Mouse (Mus musculus) neural tube, embryonic 12.5 days (tissue): Measurements from ENCODE around the gene Rras. TPM values are rescaled to one million over a fixed set of nuclear protein-coding genes. Genes with fewer than 3 reads are reported as not detected.

ENCODE experiments used
- ATAC-seq: fragments of 200-750 bp; cut with Nextera tagmentation; 2 replicates; pipeline ENCODE4 v1.8.0; 2017; ENCODE audit warnings: low read depth, mild to moderate bottlenecking, moderate TSS enrichment, moderate library complexity; ENCODE audit not compliant: low FRiP score
- H3K27ac ChIP-seq: fragments of 300-500 bp; sonication (generic); 2 replicates; pipeline ENCODE4 v1.5.1; 2016
- H3K27me3 ChIP-seq: fragments of 300-500 bp; sonication (generic); replicated peaks from 2 replicates; pipeline ENCODE4 v1.6.1; 2016; ENCODE audit warnings: mild to moderate bottlenecking
- H3K36me3 ChIP-seq: fragments of 300-500 bp; sonication (generic); 2 replicates; pipeline ENCODE4 v1.6.1; 2016; ENCODE audit warnings: mild to moderate bottlenecking
- H3K4me1 ChIP-seq: fragments of 300-500 bp; sonication (generic); 2 replicates; pipeline ENCODE4 v1.6.1; 2016
- H3K4me2 ChIP-seq: fragments of 300-500 bp; sonication (generic); replicated peaks from 2 replicates; pipeline ENCODE4 v1.6.1; 2016; ENCODE audit warnings: mild to moderate bottlenecking
- H3K4me3 ChIP-seq: fragments of 300-500 bp; sonication (generic); 2 replicates; pipeline ENCODE4 v1.5.1; 2016
- H3K9ac ChIP-seq: fragments of 300-500 bp; sonication (generic); 2 replicates; pipeline ENCODE4 v1.6.1; 2016; ENCODE audit warnings: mild to moderate bottlenecking
- H3K9me3 ChIP-seq: fragments of 300-500 bp; sonication (generic); 2 replicates; pipeline ENCODE4 v1.6.1; 2016; ENCODE audit warnings: mild to moderate bottlenecking
- WGBS: fragments of 180-500 bp; shearing (Covaris S2); methylation state at CpG from one replicate; pipeline ENCODE4 v1.1.7; 2016; 5-methylcytosine and 5-hydroxymethylcytosine counted together
- polyA plus RNA-seq: library from polyadenylated mRNA; unstranded; fragments of >200 nt; fragmentation: Nextera tagmentation; extraction: Ambion mirVana; gene quantifications from 2 replicates; pipeline ENCODE4 v1.2.1, GENCODE M21; 2016

Rras gene
- polyA plus RNA-seq, result 16.8 and 18.4 TPM in 2 replicates

- Histone ChIP-seq H3K4me1 (peaks cover 26% of the 10 kb centered on the region), H3K9ac (peak within 1 kb of the TSS; percentile 64), H3K4me2 (peak within 1 kb of the TSS; percentile 90), H3K4me3 (peak within 1 kb of the TSS; percentile 95), H3K36me3 (peaks cover 12% of the 10 kb centered on the region), H3K9me3 (no peaks in the 10 kb centered on the region), H3K27ac (peak within 1 kb of the TSS; percentile 70), H3K27me3 (no peaks in the 10 kb centered on the region)
- WGBS, result under 1% methylated on average over 36 of the region's 36 CpGs
- peak; percentile 77 for ATAC-seq
Measured at GRCm38 (mm10) chr7:45017242-45018061, at the start of gene Rras. TSS of gene Rras (plus strand) at chr7:45017961.

DNA sequence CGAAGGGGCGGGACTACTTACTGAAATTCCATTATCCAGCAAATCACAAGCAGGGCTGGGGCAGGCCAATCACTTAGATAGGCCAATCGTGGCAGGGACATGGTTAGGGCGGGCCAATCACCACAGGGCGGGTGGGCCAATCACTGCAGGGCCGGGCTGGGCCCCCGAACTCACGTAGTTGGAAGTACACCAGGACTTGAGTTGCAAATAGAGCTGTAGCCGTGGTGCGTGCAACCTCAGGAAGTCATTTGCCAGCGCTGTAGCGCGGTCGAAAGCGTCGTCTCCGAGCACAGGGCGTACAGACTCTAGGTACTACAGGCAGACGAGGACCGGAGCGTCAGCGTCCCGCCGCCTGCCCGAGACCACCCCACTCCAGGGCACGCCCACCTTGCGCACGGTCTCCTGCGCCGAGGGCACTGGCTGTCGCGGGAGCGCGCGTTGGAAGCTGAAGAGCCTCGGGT lies 47.5 kb upstream of the Rras start:
- Histone ChIP-seq H3K4me3 (peak overlapping the region; percentile 54), H3K36me3 (peaks cover 23% of the 10 kb centered on the region), H3K4me1 (peaks cover 29% of the 10 kb centered on the region), H3K27me3 (no peaks in the 10 kb centered on the region), H3K9ac (peak overlapping the region; percentile 67), H3K27ac (peak overlapping the region; percentile 51), H3K9me3 (no peaks in the 10 kb centered on the region), H3K4me2 (peak overlapping the region; percentile 72)
- ATAC-seq, result peak; percentile 94
- WGBS, result under 1% methylated on average over 36 of the region's 36 CpGs

- Histone ChIP-seq H3K36me3 (peaks cover 19% of the 10 kb centered on the region), H3K9ac (peak overlapping the region; percentile 67), H3K4me2 (peak overlapping the region; percentile 72), H3K9me3 (no peaks in the 10 kb centered on the region), H3K27me3 (no peaks in the 10 kb centered on the region), H3K4me3 (peak overlapping the region; percentile 54), H3K4me1 (peaks cover 32% of the 10 kb centered on the region), H3K27ac (peak overlapping the region; percentile 51)
- no peak for ATAC-seq
- WGBS, result 77% methylated on average over 7 of the region's 7 CpGs
Measured at GRCm38 (mm10) chr7:44971142-44971541, 46.6 kb upstream of the Rras start.

DNA sequence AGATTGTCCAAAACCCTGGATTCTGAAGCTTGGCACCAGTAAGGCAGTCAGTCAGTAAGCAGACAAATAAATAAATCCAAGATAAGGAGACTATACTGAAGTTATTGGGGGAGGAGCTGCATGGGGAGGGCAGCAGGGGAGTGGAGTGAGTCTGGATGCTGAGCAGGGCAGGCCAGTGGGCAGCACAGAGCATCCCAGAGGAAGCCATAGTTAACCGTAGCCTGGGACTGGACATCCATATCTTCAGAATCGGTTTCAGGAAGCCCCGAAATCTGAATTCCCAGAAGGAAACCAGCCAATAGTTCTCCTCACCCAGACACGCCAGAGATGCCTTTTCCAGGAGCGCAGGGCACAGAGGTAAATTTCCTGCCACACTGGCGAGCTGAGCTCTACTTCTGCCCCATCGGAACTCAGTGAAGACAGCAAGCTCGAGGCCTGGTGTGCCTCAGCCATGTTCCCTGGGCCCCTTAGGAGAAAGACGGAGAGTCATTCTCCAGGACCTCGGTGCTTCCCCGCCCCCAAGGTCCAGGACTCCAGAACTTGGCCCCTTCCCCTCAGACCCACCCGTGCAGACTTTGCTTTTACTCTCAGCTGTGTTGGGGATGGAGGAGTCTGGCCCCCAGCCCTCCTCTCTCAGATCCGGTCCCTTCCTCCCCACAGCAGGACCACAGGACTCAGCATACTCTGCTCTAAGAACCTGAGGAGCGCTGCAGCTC lies 44.2 kb upstream of the Rras start:
- Histone ChIP-seq H3K9ac (peak overlapping the region; percentile 64), H3K36me3 (peaks cover 31% of the 10 kb centered on the region), H3K4me2 (peak overlapping the region; percentile 81), H3K27ac (peak overlapping the region; percentile 64; the same call in 1 of the 2 replicates), H3K27me3 (no peaks in the 10 kb centered on the region), H3K4me3 (peak overlapping the region; percentile 46), H3K9me3 (no peaks in the 10 kb centered on the region), H3K4me1 (peaks cover 32% of the 10 kb centered on the region)
- 42% methylated on average over 14 of the region's 14 CpGs for WGBS
- ATAC-seq, result no peak

DNA sequence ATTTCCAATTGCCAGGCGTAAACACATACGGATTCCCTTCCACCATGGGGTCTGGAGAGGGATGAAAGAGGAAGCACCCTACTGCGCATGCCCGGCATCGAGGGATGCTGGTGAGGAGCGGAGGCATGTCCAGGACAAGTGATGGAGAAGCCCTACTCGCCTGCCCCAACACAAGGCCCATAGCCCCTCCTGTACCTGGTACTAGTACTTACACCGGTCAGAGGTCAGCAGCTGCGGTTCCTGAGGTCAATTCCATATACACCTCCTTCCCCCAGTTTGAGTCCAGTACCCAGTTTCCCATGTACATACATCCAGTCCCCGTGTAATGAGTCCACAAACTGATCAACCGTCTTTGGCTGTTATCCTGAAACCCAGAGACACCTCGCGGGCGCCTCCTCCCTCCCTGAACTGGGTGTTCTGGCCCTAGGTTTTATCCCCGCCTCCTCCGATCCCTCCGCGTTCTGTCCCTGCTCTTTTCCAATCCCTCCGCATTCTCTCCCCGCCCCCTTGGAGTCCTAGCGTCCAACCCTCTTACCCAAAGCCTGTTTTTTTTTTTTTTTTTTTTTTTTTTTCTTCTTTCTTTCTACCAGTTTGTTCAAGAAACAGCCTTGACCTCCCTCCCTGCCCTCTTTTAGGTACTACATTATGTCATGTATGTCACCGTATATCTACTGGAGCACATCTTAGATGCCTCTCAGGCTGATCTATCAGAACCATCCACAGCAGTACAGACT lies 43.2 kb upstream of the Rras start, which contains the start of gene Cpt1c:
TSS of gene Cpt1c (minus strand) at position 469 of the 734 bp plus-strand sequence.
- peak within 1 kb of the TSS; percentile 81 for H3K4me2 ChIP-seq
- H3K4me1 ChIP-seq, result peaks cover 32% of the 10 kb centered on the region
- no peaks in the 10 kb centered on the region for H3K9me3 ChIP-seq
- 2% methylated on average over 22 of the region's 22 CpGs for WGBS
- peak within 1 kb of the TSS; percentile 46 for H3K4me3 ChIP-seq
- peaks cover 40% of the 10 kb centered on the region for H3K36me3 ChIP-seq
- peak; percentile 48 for ATAC-seq
- H3K9ac ChIP-seq, result peak within 1 kb of the TSS; percentile 64
- H3K27me3 ChIP-seq, result no peaks in the 10 kb centered on the region
- peak within 1 kb of the TSS; percentile 80 for H3K27ac ChIP-seq

DNA sequence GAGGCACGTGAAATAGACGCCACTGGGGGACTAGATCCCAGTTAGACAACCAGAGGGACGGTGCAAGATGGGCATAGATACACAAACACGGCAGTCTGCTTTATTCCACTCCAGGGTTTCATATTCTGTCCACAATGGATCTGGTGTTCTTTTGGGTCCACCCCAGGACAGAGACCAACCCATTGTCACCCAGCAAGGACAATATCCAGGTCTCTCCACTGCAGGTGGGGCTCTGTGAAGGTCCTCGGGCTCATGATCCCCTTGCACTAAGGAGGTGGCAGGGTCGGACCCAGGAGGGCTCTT lies 42.7 kb upstream of the Rras start:
- peak overlapping the region; percentile 81 for H3K4me2 ChIP-seq
- no peaks in the 10 kb centered on the region for H3K27me3 ChIP-seq
- H3K4me3 ChIP-seq, result peak overlapping the region; percentile 46; the same call in 1 of the 2 replicates
- no peak for ATAC-seq
- H3K27ac ChIP-seq, result 0 out of 2 replicates have a peak overlapping the region, but pooled peaks have one; percentile 57
- peaks cover 45% of the 10 kb centered on the region for H3K36me3 ChIP-seq
- WGBS, result 29% methylated on average over 6 of the region's 6 CpGs
- H3K9me3 ChIP-seq, result no peaks in the 10 kb centered on the region
- peaks cover 32% of the 10 kb centered on the region for H3K4me1 ChIP-seq
- H3K9ac ChIP-seq, result no peak overlapping the region

GRCm38 (mm10) chr7:44978300-44978699 lies 39.5 kb upstream of the Rras start:
- peaks cover 71% of the 10 kb centered on the region for H3K36me3 ChIP-seq
- no peak overlapping the region for H3K4me2 ChIP-seq
- peaks cover 14% of the 10 kb centered on the region for H3K4me1 ChIP-seq
- ATAC-seq, result no peak
- no peaks in the 10 kb centered on the region for H3K9me3 ChIP-seq
- no peak overlapping the region for H3K4me3 ChIP-seq
- no peaks in the 10 kb centered on the region for H3K27me3 ChIP-seq
- 97% methylated on average over 3 of the region's 3 CpGs for WGBS
- no peak overlapping the region for H3K9ac ChIP-seq
- H3K27ac ChIP-seq, result no peak overlapping the region

GRCm38 (mm10) chr7:44981539-44981938 lies 36.2 kb upstream of the Rras start:
- 97% methylated on average over 8 of the region's 8 CpGs for WGBS
- Histone ChIP-seq H3K9me3 (no peaks in the 10 kb centered on the region), H3K27ac (no peak overlapping the region), H3K9ac (no peak overlapping the region), H3K4me3 (no peak overlapping the region), H3K4me1 (peaks cover 21% of the 10 kb centered on the region), H3K4me2 (no peak overlapping the region), H3K36me3 (peaks cover 68% of the 10 kb centered on the region), H3K27me3 (no peaks in the 10 kb centered on the region)
- ATAC-seq, result no peak

DNA sequence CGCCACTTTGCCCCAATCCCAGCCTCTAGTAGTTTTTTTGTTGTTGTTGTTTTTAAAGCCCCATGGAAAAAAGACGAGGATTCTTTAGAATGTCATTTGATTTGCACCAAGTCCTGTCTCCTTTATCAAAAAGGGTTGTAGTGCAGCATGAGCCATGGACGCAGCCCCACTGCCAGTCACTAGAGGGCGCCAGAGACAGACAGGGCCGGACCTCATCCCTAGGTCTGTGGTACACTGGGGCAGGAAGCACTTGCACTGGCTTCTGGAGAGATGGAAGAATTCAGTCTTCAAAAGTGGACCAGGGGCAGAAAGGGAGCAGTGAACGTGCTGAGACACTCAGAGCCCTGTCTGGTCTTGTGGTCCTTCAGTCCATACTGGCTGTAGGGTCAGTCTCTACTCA lies 34.7 kb upstream of the Rras start:
- no peaks in the 10 kb centered on the region for H3K27me3 ChIP-seq
- H3K9me3 ChIP-seq, result no peaks in the 10 kb centered on the region
- 0 out of 2 replicates have a peak overlapping the region, but pooled peaks have one; percentile 5 for H3K9ac ChIP-seq
- H3K36me3 ChIP-seq, result peaks cover 53% of the 10 kb centered on the region
- no peak for ATAC-seq
- H3K27ac ChIP-seq, result no peak overlapping the region
- WGBS, result 38% methylated on average over 6 of the region's 6 CpGs
- H3K4me3 ChIP-seq, result no peak overlapping the region
- peaks cover 24% of the 10 kb centered on the region for H3K4me1 ChIP-seq
- H3K4me2 ChIP-seq, result peak overlapping the region; percentile 71; the same call in 1 of the 2 replicates

GRCm38 (mm10) chr7:44983944-44984832 lies 33.6 kb upstream of the Rras start:
- peaks cover 42% of the 10 kb centered on the region for H3K36me3 ChIP-seq

DNA sequence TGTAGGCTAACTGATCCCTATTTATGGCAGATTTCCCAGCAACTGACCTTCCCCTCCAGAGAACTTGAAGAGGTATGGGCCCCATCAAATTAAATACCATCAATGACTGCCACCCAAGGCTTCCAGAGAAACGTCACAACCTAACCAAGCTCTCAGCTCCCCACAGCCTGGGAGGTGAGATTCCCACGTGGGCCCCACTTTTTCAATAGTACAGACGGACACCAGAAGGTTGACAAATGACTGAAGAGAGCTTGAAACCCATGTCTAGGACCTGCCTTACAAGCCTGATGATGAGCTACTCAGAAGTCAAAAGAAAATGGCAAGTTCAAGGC lies 33.0 kb upstream of the Rras start:
- Histone ChIP-seq H3K4me3 (peak overlapping the region; percentile 88), H3K9me3 (no peaks in the 10 kb centered on the region), H3K36me3 (peaks cover 36% of the 10 kb centered on the region), H3K4me2 (peak overlapping the region; percentile 71), H3K27me3 (no peaks in the 10 kb centered on the region), H3K27ac (no peak overlapping the region), H3K9ac (peak overlapping the region; percentile 33; the same call in 1 of the 2 replicates), H3K4me1 (peaks cover 30% of the 10 kb centered on the region)
- no peak for ATAC-seq
- 43% methylated on average over 3 of the region's 3 CpGs for WGBS

More at GRCm38 (mm10) chr7:44983944-44984832, 33.6 kb upstream of the Rras start:
- H3K4me3 ChIP-seq, result peak overlapping the region; percentile 88
- H3K27ac ChIP-seq, result no peak overlapping the region
- 76% methylated on average over 7 of the region's 7 CpGs for WGBS
- H3K9me3 ChIP-seq, result no peaks in the 10 kb centered on the region
- ATAC-seq, result no peak
- peaks cover 30% of the 10 kb centered on the region for H3K4me1 ChIP-seq
- H3K27me3 ChIP-seq, result no peaks in the 10 kb centered on the region
- H3K4me2 ChIP-seq, result peak overlapping the region; percentile 71
- peak overlapping the region; percentile 33; the same call in 1 of the 2 replicates for H3K9ac ChIP-seq
